Mouse (Mus musculus) ES-E14 (cell line): ENCODE measurements around the gene Ccnb1. TPM values are rescaled to one million over a fixed set of nuclear protein-coding genes. Genes with fewer than 3 reads are reported as not detected.

ENCODE experiments used
- DNase-seq: peaks from one replicate; pipeline ENCODE4 v3.0.0-alpha.2; 2013; ENCODE audit warnings: low read depth, low spot score
- H3K27ac ChIP-seq: 2 replicates; pipeline ENCODE4 v1.5.1; 2012; ENCODE audit warnings: low read depth, mild to moderate bottlenecking, low read length, moderate library complexity, mixed read lengths; ENCODE audit not compliant: poor library complexity, insufficient read depth, severe bottlenecking
- H3K36me3 ChIP-seq: 2 replicates; pipeline ENCODE4 v1.6.1; 2012; ENCODE audit warnings: mild to moderate bottlenecking, low read length, moderate library complexity, mixed read lengths; ENCODE audit not compliant: control insufficient read depth, poor library complexity, insufficient read depth, severe bottlenecking
- H3K4me1 ChIP-seq, 2 experiments: fragments of 150-350 bp in 1 of 2; sonication (generic) in 1 of 2; 2 replicates each; pipeline ENCODE4 v1.6.1; 2012; ENCODE audit warnings: low read length in 2 of 2, mild to moderate bottlenecking in 1 of 2, mixed read lengths in 1 of 2; ENCODE audit not compliant: control insufficient read depth in 2 of 2, insufficient read depth in 2 of 2, poor library complexity in 1 of 2
- H3K4me3 ChIP-seq, 2 experiments: fragments of 150-350 bp in 1 of 2; sonication (generic) in 1 of 2; 2 replicates each; pipeline ENCODE4 v1.5.1; 2012; ENCODE audit warnings: low read length in 2 of 2, low read depth in 1 of 2, mild to moderate bottlenecking in 1 of 2, mixed read lengths in 1 of 2; ENCODE audit not compliant: insufficient read depth in 1 of 2, poor library complexity in 1 of 2, severe bottlenecking in 1 of 2
- H3K9ac ChIP-seq: 2 replicates; pipeline ENCODE4 v1.6.1; 2012; ENCODE audit warnings: low read depth, mild to moderate bottlenecking, low read length, mixed read lengths; ENCODE audit not compliant: poor library complexity, insufficient read depth, severe bottlenecking
- H3K9me3 ChIP-seq: fragments of 150-350 bp; sonication (generic); 2 replicates; pipeline ENCODE4 v1.6.1; 2012; ENCODE audit warnings: low read depth, mild to moderate bottlenecking, low read length; ENCODE audit not compliant: control insufficient read depth, insufficient read depth
- CHD2 ChIP-seq: IDR thresholded peaks from 2 replicates; pipeline ENCODE4 v1.6.1; 2014; ENCODE audit warnings: mild to moderate bottlenecking, low read depth, low read length, inconsistent platforms
- HCFC1 ChIP-seq: IDR thresholded peaks from 2 replicates; pipeline ENCODE4 v1.6.1; 2012; ENCODE audit warnings: low read length, inconsistent platforms, borderline replicate concordance; ENCODE audit not compliant: insufficient read depth
- MAFK ChIP-seq: IDR thresholded peaks from 2 replicates; pipeline ENCODE4 v1.6.1; 2014; ENCODE audit warnings: mild to moderate bottlenecking, low read depth, low read length, inconsistent platforms; ENCODE audit not compliant: insufficient read depth
- ZC3H11A ChIP-seq: IDR thresholded peaks from 2 replicates; pipeline ENCODE4 v1.6.1; 2012; ENCODE audit warnings: low read depth, mild to moderate bottlenecking, inconsistent platforms, low read length, borderline replicate concordance
- ZNF384 ChIP-seq: IDR thresholded peaks from 2 replicates; pipeline ENCODE4 v1.6.1; 2012; ENCODE audit warnings: low read depth, low read length, inconsistent platforms
- in situ Hi-C, 2 experiments: fragments of 600-800 bp; cut with MboI; formaldehyde crosslinking; loops; one replicate each; pipeline ENCODE4 v1.15.1; 2025; ENCODE audit warnings: low sequenced_read_pairs in 2 of 2, inconsistent platforms in 1 of 2; ENCODE audit not compliant: unreplicated experiment in 2 of 2
- total RNA-seq: library from RNA; depleted of rRNA; stranded (reverse); fragments of 300-350 nt; gene quantifications from 2 replicates; pipeline ENCODE4 v1.2.3, GENCODE M21; 2012; rRNA removed

Gene Ccnb1
- total RNA-seq, 1 experiment = 410 TPM

DNA sequence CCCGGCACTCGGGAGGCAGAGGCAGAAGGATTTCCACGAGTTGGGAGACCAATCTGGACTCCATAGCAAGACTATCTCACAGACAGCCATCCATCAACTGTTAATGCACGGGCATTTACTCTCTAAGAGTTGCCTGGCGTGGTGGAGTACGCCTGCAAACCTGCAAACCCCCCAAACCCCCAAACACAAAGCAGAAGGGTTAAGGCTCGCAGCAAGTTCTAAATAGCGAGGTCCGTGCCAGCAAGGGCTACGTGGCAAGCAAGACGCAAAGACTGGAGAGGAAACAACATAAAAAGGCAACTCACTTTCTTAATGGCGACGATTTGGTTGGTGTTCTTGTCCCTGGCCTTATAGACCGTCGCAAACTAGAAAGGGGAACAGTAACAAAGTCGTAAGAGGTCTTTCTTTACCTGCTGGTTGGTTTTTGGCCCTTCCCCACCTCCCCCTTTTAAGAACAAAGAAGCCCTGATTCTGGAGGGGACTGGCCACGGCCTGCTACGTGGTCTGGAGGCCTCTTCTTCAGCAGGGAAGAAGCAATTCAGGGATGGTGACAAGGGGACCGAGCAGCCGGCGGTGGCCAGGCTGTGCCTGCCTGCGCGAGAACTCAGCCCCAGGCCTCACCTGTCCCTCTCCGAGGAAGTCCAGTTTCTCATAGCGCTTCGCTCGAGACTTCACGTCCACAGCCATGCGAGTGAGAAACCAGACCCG is 56.1 kb downstream of the Ccnb1 start:
- Histone ChIP-seq H3K4me1 (peaks cover 2 to 7% of the 10 kb centered on the region in 2 experiments), H3K9me3 (no peaks in the 10 kb centered on the region), H3K4me3 (peak overlapping the region; percentile 73 to 86), H3K9ac (peak overlapping the region; percentile 83), H3K36me3 (peaks cover 7% of the 10 kb centered on the region), H3K27ac (peak overlapping the region; percentile 33)
- peak; percentile 25 for DNase-seq
- in situ Hi-C loops = no loop called here
- TF ChIP-seq CHD2 (no peak), ZC3H11A (no peak), MAFK (no peak), HCFC1 (no peak), ZNF384 (no peak)

Other genes with a start within 250 kb of the Ccnb1 start
- 6.2 and 17.1 TPM in 2 replicates for gene Ocln, start 233.9 kb downstream of the Ccnb1 start, total RNA-seq
- 2.5 and 4.7 TPM in 2 replicates for gene Marveld2, start 169.6 kb downstream of the Ccnb1 start, total RNA-seq
- 112 and 162 TPM in 2 replicates for gene Ak6, start 135.6 kb downstream of the Ccnb1 start, total RNA-seq
- gene Rad17, start 135.5 kb downstream of the Ccnb1 start, total RNA-seq = 22.0 and 31.3 TPM in 2 replicates
- 11.9 and 15.2 TPM in 2 replicates for gene Taf9, start 135.0 kb downstream of the Ccnb1 start, total RNA-seq
- 1.7 and 2.3 TPM in 2 replicates for gene Ccdc125, start 116.9 kb downstream of the Ccnb1 start, total RNA-seq
- 60.0 and 83.6 TPM in 2 replicates for gene Cdk7, start 55.6 kb downstream of the Ccnb1 start, total RNA-seq
- gene Mrps36, start 41.9 kb downstream of the Ccnb1 start, total RNA-seq = 45.4 and 58.9 TPM in 2 replicates
- 31.6 and 39.9 TPM in 2 replicates for gene Cenph, start 10.7 kb downstream of the Ccnb1 start, total RNA-seq
- 85.6 and 102 TPM in 2 replicates for gene Slc30a5, start 46.9 kb upstream of the Ccnb1 start, total RNA-seq